Mouse (Mus musculus) c-Kit-positive CD71-positive TER-119-positive erythroid progenitor cells, embryonic 14.5 days (primary cell): ENCODE measurements around the gene Zfp78.

Source experiments
- DNase-seq: peaks from one replicate; pipeline ENCODE4 v3.0.0-alpha.2; 2013; ENCODE audit warnings: low spot score

The Zfp78 gene

DNA sequence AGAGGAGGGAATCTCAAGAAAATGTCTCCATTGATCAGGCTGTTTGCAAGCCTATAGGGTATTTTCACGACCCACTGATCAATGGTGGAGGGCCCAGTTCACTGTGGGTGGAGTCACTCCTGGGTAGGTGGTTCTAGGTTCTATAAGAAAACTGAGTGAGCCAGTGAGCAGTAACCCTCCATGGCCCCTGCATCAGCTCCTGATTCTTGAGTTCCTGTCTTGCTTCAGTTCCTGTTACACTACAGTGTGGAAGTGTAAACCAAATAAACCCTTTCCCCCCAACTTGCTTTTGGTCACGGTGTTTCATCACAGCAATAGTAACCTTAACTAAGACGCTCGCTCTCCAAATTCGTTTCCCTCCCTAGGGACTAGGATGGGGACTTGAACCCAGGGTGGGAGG lies 25.9 kb downstream of the Zfp78 start:
- no peak for DNase-seq

DNA sequence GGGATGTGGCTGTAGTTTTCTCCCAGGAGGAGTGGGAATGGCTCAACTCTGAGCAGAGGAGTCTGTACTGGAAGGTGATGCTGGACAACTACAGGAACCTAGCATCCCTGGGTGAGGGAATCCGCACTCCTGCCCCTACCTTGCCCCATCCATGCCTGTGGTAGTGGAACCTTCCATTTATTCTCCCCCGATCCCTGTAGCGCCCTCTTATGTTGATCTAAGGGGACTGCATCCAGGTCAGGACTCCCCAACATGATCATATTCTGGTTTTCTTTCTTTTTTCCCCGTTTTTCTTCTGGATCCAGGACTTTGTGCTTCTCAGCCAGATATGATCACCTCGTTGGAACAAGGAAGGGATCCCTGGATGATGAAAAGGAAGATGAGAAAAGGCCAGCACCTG lies 26.4 kb downstream of the Zfp78 start:
- DNase-seq: no peak

GRCm38 (mm10) chr7:6397996-6398975 lies 35.2 kb downstream of the Zfp78 start, which contains the start of gene Smim17:
TSS of gene Smim17 (plus strand) at chr7:6398715.
- peak; percentile 29 for DNase-seq

DNA sequence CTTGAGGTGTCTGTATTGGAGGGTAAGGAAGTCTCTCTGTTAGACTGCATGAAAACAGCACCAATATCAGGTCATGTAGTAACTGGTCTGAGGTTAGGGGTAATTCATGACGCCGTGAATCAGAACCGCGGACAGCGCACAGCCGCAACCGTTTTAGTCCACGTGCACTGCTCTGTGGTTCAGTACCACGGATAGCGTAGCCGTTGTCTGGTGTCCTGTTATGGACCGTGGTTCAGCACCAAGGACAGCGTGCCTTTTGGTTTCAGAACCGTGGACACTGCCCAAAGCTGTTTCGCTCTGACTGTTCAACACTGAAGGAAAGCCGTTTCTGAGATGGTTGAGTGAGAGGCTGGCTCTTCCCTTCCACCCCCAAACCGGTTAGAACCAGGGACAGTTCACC lies 47.0 kb downstream of the Zfp78 start, which contains the start of gene Gm20715:
TSS of gene Gm20715 (plus strand) at position 235 of the 400 bp plus-strand sequence.
- peak; percentile 86 for DNase-seq

DNA sequence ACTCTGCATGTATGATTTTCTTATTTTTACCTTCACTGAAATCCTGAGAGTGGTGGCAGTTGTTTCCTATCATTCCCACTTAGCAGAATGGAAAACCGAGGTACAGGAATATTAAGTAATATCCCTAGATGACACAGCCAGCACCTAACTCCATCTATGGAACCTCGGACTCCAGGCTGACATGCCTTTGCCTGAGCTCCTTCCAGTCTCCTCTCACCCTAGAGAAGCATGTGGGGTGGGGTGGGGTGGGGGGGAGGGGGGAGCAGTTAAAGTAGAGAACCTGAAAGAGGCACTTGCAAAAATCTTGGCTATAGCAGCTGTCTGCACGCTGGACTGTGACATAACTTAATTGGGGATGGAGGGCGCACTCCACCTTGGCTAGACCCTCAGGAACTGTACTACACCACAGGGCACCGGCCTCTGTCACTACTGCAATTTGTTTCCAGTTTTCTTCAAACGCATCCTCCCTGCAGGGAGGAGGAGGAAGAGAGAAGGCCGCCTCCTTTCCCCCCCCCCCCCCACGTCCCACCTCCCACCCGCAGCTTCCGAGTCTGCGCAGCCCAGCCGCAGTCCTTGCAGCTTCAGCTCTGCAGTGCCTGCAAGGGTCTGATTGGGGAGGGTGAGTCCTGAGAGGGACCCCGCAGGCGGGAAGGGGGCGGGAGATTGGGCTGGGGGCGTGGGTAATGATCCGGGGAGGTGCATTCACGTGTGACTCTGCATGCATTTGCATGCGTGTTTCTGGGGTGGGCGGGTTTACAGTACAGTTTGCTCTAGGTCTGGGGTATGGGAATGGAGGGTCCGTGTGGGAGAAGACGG lies 51.8 kb downstream of the Zfp78 start:
- DNase-seq: no peak

DNA sequence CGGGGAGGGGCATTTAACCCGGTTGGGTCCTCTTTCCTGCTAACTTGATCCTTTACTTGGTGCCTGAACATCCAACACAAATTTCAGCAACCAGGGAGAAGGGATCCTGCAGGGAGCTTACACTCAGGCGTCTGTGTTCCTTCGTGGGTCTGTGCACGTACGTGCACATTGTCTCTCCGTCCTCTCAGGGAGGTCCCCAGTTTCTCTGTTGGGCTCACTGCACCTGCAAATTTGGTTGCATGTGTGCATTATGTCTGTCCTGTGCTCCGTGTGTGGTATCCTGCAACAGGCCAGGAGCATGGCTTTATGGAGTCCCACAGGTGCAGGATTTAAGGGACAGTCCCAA lies 52.3 kb downstream of the Zfp78 start:
- DNase-seq: no peak

DNA sequence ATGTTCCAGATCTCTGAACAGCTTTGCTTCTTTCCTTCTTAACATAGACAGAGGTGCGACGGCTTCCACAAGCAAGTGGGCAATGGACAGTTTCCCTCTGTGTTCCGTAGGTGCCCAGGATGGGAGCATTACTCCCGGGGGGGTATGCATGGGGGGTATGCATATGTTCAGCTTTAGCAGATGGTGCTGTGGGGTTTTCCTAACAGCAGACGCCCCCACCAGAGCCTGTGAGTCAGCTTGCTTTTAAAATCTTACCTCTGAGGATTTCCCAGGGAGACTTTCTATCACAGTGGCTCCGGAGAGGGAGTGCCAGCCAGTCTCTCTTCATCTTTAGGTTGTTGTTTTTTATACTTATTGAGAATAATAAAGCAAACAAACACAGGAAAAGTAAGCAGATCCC lies 56.8 kb downstream of the Zfp78 start:
- no peak for DNase-seq

- no peak for DNase-seq
Measured at GRCm38 (mm10) chr7:6429381-6429780, 66.3 kb downstream of the Zfp78 start.

GRCm38 (mm10) chr7:6430342-6430741 lies 67.3 kb downstream of the Zfp78 start:
- DNase-seq: peak; percentile 31
